Mouse (Mus musculus) C2C12 (cell line): ENCODE measurements around the gene Pigw.

Experiments
- MAX ChIP-seq: IDR thresholded peaks from one replicate; pipeline ENCODE4 v1.6.1; 2011; ENCODE audit warnings: mild to moderate bottlenecking, control low read depth
- MYOD1 ChIP-seq: IDR thresholded peaks from one replicate; pipeline ENCODE4 v1.6.1; 2011; ENCODE audit warnings: low read depth; ENCODE audit not compliant: control insufficient read depth, insufficient read length

GRCm38 (mm10) chr11:84918425-84918824, 38.3 kb upstream of the Pigw start:
- TF ChIP-seq MAX (no peak), MYOD1 (no peak)
